Mouse (Mus musculus): ENCODE data around the gene Asprv1.

DNA sequence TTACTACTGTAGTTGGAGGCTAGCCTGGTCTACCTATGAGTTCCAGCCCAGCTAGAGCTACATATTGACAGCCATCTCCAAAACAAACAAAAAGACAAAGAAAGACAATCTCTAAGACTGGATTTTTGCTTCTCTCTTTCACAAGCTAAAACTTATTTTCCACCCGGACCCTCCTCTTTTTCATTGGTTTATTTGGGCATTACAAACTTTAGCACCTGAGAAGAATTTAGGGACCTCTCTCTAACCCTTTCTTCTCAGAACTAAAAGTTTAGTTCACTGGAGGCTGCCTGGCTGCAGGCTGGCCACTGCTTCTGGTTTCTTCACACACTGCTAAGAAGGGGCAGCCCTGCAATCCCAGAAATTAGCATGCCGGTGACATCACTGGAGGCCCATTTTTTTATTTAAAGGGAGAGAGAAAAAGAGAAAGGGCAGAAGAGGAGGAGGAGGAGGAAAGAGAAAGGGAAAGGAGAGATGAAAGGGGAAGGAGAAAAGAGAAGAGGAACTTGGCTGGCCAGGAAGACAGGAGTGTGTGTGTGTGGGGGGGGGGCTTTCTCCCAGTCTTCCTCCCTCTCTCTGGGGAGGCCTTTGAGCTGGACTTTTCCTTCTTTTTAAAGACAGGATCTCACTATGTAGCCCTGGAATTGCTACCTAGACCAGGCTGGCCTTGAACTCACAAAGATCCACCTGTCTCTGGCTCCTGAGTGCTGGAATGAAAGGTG, 48.7 kb upstream of the Asprv1 start:
- no peak for TF ChIP-seq CTCF (IDR thresholded peaks at IDR 0.05)
- no peak for TF ChIP-seq EP300 (IDR thresholded peaks at IDR 0.05)

Measured in lung, postnatal 0 days (tissue).